Mouse (Mus musculus) v-Abl transformed pro-B cells (cell line): Measurements from ENCODE around the gene Tap1.
"Not testable (repeated sequence)": the region's sequence is repeated elsewhere in the genome, so short reads cannot be mapped to it uniquely, and the experiment has no call there.

Source experiments
- in situ Hi-C, 2 experiments: fragments of 400-800 bp; cut with MboI; formaldehyde crosslinking; loops; one replicate each; pipeline ENCODE4 v1.15.1; 2025; ENCODE audit not compliant: unreplicated experiment in 2 of 2

Tap1 gene

GRCm38 (mm10) chr17:34201506-34202055 is 14.2 kb downstream of the Tap1 start:
- in situ Hi-C loops = no loop called here

DNA sequence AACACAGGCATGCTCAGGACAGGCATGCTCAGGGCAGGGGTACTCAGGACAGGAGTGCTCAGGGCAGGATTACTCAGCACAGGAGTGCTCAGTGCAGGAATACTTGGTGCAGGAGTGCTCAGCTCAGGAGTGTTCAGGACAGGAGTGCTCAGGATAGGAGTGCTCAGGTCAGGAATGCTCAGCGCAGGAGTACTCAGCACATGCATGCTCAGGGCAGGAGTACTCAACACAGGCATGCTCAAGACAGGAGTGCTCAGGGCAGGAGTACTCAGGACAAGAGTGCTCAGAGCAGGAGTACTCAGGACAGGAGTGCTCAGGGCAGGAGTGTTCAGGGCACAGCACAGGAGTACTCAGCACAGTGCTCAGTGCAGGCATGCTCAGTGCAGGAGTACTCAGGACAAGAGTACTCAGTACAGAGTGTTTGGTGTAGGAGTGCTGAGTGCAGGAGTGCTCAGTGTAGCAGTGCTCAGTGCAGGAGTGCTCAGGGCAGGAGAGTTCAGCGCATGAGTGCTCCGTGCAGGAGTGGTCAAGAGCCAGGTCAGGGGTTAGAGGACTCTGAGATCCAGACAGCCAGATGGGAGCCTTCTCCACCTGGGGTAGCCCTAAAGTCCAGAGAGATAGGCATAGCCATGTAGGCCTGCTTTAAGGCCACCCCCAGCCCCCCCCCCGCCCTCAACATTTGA is 15.5 kb downstream of the Tap1 start:
- in situ Hi-C loops = no loop called here

GRCm38 (mm10) chr17:34203444-34203843 is 16.1 kb downstream of the Tap1 start, which contains the start of gene Tap2:
Gene Tap2 (plus strand): TSS chr17:34203527.
- in situ Hi-C loops = no loop called here

- in situ Hi-C loops = no loop called here
These were observed 17.1 kb downstream of the Tap1 start for GRCm38 (mm10) chr17:34204303-34205010.

DNA sequence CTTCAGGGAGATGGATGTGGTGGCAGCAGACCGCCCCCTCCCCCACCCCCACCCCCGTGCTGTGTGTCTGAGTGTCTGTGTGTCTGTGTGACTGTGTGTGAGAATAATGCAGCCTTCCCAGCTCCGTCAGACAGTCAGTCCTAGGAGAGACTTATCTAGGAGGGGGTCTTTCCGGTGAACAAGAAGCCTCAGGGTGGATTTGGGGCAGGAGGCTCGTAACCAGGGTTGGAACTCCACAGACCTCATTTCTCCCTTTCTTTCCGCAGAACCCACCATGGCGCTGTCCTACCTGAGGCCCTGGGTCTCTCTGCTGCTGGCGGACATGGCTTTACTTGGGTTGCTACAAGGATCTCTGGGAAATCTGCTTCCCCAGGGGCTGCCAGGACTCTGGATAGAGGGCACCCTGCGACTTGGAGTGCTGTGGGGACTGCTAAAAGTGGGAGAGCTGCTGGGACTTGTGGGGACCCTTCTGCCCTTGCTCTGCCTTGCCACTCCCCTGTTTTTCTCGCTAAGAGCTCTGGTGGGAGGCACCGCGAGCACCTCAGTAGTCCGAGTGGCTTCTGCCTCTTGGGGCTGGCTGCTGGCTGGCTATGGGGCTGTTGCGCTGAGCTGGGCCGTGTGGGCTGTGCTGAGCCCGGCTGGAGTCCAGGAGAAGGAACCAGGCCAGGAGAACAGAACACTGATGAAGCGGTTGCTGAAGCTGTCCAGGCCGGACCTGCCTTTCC is 17.8 kb downstream of the Tap1 start:
- in situ Hi-C loops = no loop called here

DNA sequence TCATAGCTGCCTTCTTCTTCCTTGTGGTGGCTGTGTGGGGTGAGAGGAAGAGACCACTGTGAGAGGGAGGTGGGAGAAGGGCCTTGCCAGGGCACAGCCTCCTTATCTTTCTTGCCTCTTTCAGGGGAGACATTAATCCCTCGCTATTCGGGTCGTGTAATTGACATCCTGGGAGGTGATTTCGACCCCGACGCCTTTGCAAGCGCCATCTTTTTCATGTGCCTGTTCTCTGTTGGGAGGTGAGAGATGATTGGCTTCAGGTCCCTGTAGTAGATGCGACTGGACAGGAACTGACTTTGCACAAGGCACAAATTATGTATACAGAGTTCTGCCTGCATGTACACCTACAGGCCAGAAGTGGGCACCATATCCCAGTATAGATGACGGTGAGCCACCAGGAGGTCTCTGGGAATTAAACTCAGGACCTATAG is 18.4 kb downstream of the Tap1 start:
- in situ Hi-C loops = no loop called here

GRCm38 (mm10) chr17:34206731-34207130 is 19.4 kb downstream of the Tap1 start:
- in situ Hi-C loops = no loop called here

DNA sequence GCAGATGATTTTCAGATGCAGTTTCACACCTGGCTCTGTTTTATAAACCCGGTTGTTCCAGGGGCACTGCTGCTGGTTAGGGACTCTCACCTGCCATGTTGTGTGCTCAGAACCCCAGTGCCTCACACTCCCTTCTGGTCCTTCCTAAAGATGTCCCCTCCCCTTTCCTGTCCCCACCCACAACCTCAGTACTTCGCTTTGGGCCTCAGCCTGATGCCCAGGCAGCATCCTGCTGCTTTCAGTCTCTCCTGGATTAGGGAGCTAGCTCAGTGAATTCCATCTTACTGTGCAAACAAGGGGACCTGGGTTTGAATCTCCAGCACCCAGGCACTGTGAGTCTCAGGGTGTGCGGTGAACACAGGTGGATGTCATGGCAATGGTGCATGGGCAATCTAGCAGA is 20.1 kb downstream of the Tap1 start:
- in situ Hi-C loops = no loop called here

DNA sequence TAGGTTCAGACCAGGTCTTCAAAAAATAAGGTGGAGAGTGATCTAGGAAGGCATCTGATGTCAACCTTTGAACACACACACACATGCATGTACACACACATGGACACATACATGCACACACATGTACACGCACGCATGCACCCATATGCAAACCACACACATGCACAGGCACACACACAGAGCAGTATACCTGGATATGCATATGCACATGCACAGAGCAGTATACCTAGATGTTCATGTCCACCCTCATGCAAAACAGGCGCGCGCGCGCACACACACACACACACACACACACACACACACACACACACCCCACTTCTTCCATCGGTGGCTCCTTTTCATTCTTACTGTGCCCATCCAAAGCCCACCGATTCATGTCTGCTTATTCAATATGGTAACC is 20.5 kb downstream of the Tap1 start:
- in situ Hi-C loops = no loop called here

DNA sequence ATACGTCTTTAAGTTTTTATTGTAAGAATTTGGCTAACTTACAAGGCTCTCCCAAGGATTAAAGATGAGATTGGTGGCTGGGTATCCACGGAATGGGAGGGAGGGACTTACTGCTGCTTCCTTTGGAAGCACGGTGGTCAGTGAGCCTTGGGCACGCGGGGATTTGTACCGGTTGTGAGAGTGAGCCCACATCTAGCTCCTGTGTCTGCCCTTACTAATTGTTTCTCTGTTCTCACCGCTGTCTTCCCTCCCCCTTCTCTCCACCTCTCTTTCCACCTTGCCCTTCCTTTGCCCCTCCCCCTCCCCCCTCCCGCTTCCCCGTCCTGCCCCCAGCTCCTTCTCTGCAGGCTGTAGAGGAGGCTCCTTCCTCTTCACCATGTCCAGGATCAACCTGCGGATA is 21.1 kb downstream of the Tap1 start:
- in situ Hi-C loops = no loop called here

- in situ Hi-C loops = loop anchor here in 1 of 2 experiments (5.0 kb wide), 1 partner anchor 32 kb away; no protein-coding TSS in a partner anchor
These were observed 22.3 kb downstream of the Tap1 start for GRCm38 (mm10) chr17:34209680-34210079.

DNA sequence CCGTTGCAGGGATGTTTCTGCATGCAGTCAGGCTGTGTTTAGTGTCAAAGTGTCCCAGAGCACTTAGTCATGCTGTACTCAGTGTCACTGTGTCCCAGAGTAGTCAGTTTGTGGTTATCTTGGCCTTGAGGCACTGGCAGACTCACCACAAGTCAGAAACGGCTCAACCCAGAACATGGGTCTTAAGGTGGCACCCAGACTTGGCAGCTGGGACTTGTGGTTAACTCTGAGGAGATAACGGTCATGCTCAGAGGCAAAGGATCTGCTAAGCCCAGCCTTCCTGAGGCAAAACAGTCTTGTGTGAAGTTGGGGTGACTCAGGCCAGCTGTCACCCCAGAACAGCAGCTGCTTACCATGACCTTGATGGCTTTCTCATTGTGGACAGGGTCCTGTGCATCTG is 23.2 kb downstream of the Tap1 start:
- in situ Hi-C loops = loop anchor here in 1 of 2 experiments (5.0 kb wide), 1 partner anchor 33 kb away; no protein-coding TSS in a partner anchor

- in situ Hi-C loops = loop anchor here in 1 of 2 experiments (5.0 kb wide), 1 partner anchor 35 kb away; no protein-coding TSS in a partner anchor
These were observed 24.5 kb downstream of the Tap1 start for GRCm38 (mm10) chr17:34211746-34212365.

GRCm38 (mm10) chr17:34213936-34214335 is 26.6 kb downstream of the Tap1 start:
- in situ Hi-C loops = loop anchor here in 1 of 2 experiments (5.0 kb wide), 1 partner anchor 37 kb away; no protein-coding TSS in a partner anchor

- in situ Hi-C loops = no loop called here
These were observed 27.8 kb downstream of the Tap1 start for GRCm38 (mm10) chr17:34215176-34215575.

DNA sequence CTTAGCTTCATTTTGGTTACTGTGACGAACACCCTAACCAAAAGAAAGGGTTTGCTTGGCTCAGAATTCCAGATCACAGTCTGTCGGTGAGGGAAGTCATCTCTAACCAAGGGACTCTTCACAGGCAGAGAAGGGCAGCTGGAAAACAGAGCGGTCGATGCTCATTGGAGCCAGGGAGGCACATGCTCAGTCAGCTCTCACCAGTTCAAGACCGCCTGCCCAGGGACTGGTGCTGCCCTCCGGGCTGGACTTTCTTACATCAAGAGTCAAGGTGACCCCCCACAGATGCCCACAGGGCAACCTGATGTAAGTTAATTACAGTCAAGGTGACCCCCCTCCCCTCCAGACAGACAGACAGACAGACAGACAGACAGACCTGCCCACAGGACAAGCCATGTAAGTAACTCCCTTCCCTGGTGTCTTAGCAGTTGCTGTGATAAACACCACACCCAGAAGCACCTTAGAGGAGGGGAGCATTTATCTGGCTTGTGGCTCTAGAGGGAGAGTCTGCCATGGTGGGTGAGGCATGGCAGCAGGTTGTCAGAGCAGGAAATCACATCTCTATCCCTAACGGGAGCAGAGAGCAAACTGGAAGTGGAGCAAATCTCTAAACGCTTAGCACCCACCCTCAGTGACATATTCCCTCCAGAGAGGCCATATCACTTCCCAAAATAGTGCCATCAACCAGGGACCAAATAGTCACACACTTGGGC is 30.0 kb downstream of the Tap1 start:
- in situ Hi-C loops = no loop called here

- in situ Hi-C loops = no loop called here
These were observed 30.6 kb downstream of the Tap1 start for GRCm38 (mm10) chr17:34217986-34218385.

GRCm38 (mm10) chr17:34218675-34219074 is 31.3 kb downstream of the Tap1 start:
- in situ Hi-C loops = no loop called here

- in situ Hi-C loops = not testable (repeated sequence)
These were observed 31.7 kb downstream of the Tap1 start for GRCm38 (mm10) chr17:34219096-34219495.

DNA sequence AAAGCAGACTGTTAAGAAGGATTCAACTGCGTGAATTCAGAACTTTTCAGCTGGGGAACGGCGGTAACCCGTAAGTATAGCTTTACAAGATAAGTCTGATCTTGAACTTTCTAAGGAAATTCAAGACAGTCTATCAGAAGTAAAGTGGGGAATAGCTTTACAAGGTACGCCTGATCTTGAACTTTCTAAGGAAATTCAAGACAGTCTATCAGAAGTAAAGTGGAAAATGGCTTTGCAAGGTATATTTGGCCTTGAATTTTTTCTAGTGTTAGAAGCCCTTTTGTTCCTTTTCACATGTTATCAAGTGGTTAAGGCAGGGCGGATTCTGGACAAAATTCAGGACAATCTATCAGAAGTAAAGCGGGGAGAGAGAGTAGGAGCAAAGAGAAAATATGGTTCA is 32.4 kb downstream of the Tap1 start:
- in situ Hi-C loops = not testable (repeated sequence)
